9 mouse cellular contexts compared by ENCODE assay signal in the genomic region with DNA sequence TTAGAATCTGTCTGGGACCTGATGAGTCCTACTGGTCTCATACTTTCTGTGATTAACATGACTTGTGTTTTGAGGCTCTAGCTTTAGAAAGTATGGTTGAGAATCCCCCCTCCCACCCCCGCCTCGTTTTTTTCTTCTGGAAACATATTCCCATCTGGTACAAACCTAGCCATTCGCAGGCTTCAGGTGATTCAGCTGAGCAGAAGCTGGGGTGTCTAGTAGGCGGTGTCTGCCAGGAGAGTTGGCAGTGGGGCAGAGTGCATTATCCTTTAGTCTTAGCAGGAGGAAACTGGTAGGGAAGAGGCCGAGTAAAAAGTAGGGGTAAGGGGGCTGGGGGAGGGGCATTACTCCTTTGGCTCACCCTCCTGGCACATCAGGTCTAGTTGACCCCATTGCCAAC. TPM values are rescaled to one million over a fixed set of nuclear protein-coding genes. Genes with fewer than 3 reads are reported as not detected.
DNase-seq lines count a peak whose midpoint lies in the region; ATAC-seq lines count a peak whose summit lies in the region.
"Had no signal": no experiment of that assay in that cellular context is flagged by ENCODE, and none has a peak within 500 bp of the region (broad histone marks: within the 10 kb centered on the region; RNA-seq: fewer than 3 reads in every experiment).

No protein-coding gene starts in this region.

- peak; percentile 45 for DNase-seq in left cerebral cortex, postnatal 4 days
- no peak for DNase-seq in left cerebral cortex, postnatal 25 days (ENCODE audit: low spot score in 2 of 2)
- DNase-seq in kidney, postnatal 36 days, result peak; percentile 37 to 38
- DNase-seq in urinary bladder, adult 18-20 months (ENCODE audit: low spot score in 2 of 2), result no peak
- DNase-seq in embryo, embryonic 11 days, result no peak
- DNase-seq in spleen, adult 12 weeks (ENCODE audit: low spot score), result no peak

- no peak overlapping the region for H3K27ac ChIP-seq in forebrain, embryonic 13.5 days
- H3K27ac ChIP-seq in neural tube, embryonic 14.5 days (ENCODE audit: low read depth, low read length), result no peak overlapping the region

- peak overlapping the region; percentile 98 for H3K4me2 ChIP-seq in forebrain, embryonic 13.5 days
- peak overlapping the region; percentile 86 for H3K4me2 ChIP-seq in neural tube, embryonic 14.5 days (ENCODE audit: low read depth, low read length)

- 0 out of 2 replicates have a peak overlapping the region, but pooled peaks have one; percentile 74 for H3K9ac ChIP-seq in forebrain, embryonic 13.5 days
- 0 out of 2 replicates have a peak overlapping the region, but pooled peaks have one; percentile 50 for H3K9ac ChIP-seq in neural tube, embryonic 14.5 days (replicated peaks; ENCODE audit: low read depth, low read length)

- WGBS in forebrain, embryonic 13.5 days, result 35% methylated on average over 5 of the region's 5 CpGs
- WGBS in neural tube, embryonic 14.5 days, result 43% methylated on average over 5 of the region's 5 CpGs

- no peak for ATAC-seq in forebrain, embryonic 13.5 days
- no peak for ATAC-seq in neural tube, embryonic 14.5 days (ENCODE audit: low read depth)

- peaks cover 7% of the 10 kb centered on the region for H3K36me3 ChIP-seq in forebrain, embryonic 13.5 days (ENCODE audit: poor library complexity, severe bottlenecking)
- H3K36me3 ChIP-seq in neural tube, embryonic 14.5 days (ENCODE audit: control insufficient read depth, insufficient read depth, low read length), result 0 out of 2 replicates have a peak, but pooled peaks cover 3% of the 10 kb centered on the region

- peaks cover 22% of the 10 kb centered on the region for H3K27me3 ChIP-seq in forebrain, embryonic 13.5 days
- H3K27me3 ChIP-seq in neural tube, embryonic 14.5 days (ENCODE audit: control insufficient read depth, insufficient read depth, low read length), result peaks cover 18% of the 10 kb centered on the region; the same call in 1 of the 2 replicates

- intact Hi-C loops in left cerebral cortex, postnatal 4 days (cut with DNase I), result no loop called here
- intact Hi-C loops in left cerebral cortex, postnatal 25 days (cut with DNase I), result loop anchor here (2.0 to 10.0 kb wide), 2 partner anchors 44 to 502 kb away; a partner anchor contains a TSS

- peak overlapping the region; percentile 60 for H3K4me3 ChIP-seq in forebrain, embryonic 13.5 days
- H3K4me3 ChIP-seq in neural tube, embryonic 14.5 days (ENCODE audit: low read depth, low read length), result peak overlapping the region; percentile 45; the same call in 1 of the 2 replicates

- H3K4me1 ChIP-seq in forebrain, embryonic 13.5 days, result peaks cover 20% of the 10 kb centered on the region
- peaks cover 13% of the 10 kb centered on the region; the same call in 1 of the 2 replicates for H3K4me1 ChIP-seq in neural tube, embryonic 14.5 days (ENCODE audit: control insufficient read depth, insufficient read depth, low read length)

- no peaks in the 10 kb centered on the region for H3K9me3 ChIP-seq in forebrain, embryonic 13.5 days (replicated peaks)
- H3K9me3 ChIP-seq in neural tube, embryonic 14.5 days (ENCODE audit: control insufficient read depth, low read length), result no peaks in the 10 kb centered on the region

RNA-seq across cellular contexts. Expression of a gene that starts 30.2 kb away (rescaled TPM):
- total RNA-seq in left cerebral cortex, postnatal 4 days (2021), result not detected
- not detected for total RNA-seq in left cerebral cortex, postnatal 25 days (2021)
- polyA plus RNA-seq in forebrain, embryonic 13.5 days (2015; fragmentation: Nextera tagmentation; extraction: Ambion mirVana), result not detected in 2 replicates
- 0.42 TPM in 1 of 2 replicates, not detected in the other for polyA plus RNA-seq in neural tube, embryonic 14.5 days (2014; fragmentation: Nextera tagmentation; extraction: Ambion mirVana)
- total RNA-seq: layer of hippocampus, postnatal 36 days had no signal

RNA-seq across cellular contexts. Expression of a gene that starts 44.5 kb away (rescaled TPM):
- total RNA-seq in left cerebral cortex, postnatal 4 days (2021), result 10 to 100 TPM; 41.0 to 42.9 TPM
- total RNA-seq in left cerebral cortex, postnatal 25 days (2021), result 10 to 100 TPM; 33.6 to 34.9 TPM
- polyA plus RNA-seq in forebrain, embryonic 13.5 days (2015; fragmentation: Nextera tagmentation; extraction: Ambion mirVana), result 12.2 and 14.1 TPM in 2 replicates
- polyA plus RNA-seq in neural tube, embryonic 14.5 days (2014; fragmentation: Nextera tagmentation; extraction: Ambion mirVana), result 21.7 and 28.9 TPM in 2 replicates

Comparison
In these comparisons a context has a peak if more than half of its experiments do, and no peak if none do; other contexts are left out.
1. DNase-seq: peak in left cerebral cortex, postnatal 4 days (single experiment) and kidney, postnatal 36 days (2 of 2); none in left cerebral cortex, postnatal 25 days (0 of 2), urinary bladder, adult 18-20 months (0 of 2), embryo, embryonic 11 days (single experiment) and spleen, adult 12 weeks (single experiment).